Mouse (Mus musculus): ENCODE measurements around the gene Gucd1.
A peak's percentile ranks its signal among the peaks of the same experiment; 100 is the strongest.
"Not testable (repeated sequence)": the region's sequence is repeated elsewhere in the genome, so short reads cannot be mapped to it uniquely, and the experiment has no call there.

Gene Gucd1

DNA sequence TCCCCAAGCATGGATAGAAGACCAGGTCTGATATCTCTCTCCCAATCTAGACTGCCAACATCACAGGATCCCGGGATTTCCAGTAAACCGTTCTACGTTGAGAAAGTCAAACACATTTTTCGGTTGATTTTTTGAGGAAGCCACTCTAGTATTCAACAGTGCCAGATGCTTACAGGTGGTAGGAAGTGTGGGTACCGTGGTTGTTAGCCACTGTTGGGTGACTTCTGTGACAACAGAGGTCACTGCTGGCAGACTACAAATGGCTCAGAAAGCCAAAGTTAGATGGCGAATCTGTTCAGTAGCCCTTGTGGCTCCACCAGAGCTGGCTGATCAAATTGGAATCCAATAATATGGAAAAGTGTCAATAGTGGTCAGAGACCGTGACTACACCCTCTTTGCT is 14.1 kb downstream of the Gucd1 start:
- no peak for DNase-seq (ENCODE audit: low spot score in 2 of 2)

DNA sequence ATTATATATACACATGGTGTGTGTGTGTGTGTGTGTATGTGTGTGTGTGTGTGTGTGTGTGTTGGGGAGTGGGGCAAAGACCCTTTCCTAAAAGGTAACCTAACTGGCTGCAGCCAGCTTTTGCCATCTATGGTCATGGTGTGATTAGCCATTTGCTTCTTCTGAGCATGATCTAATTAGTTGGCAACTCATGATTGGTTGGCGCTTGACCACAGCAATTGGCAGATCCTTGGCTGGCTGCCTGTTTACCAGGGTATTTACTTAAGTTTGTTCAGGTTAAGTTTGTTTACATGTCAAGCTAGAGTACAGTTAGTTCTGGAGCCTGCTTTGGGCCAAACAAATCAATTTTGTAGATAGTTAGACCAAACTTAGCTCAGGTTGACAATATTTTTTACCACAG is 16.1 kb downstream of the Gucd1 start:
- no peak for DNase-seq (ENCODE audit: low spot score in 2 of 2)

DNA sequence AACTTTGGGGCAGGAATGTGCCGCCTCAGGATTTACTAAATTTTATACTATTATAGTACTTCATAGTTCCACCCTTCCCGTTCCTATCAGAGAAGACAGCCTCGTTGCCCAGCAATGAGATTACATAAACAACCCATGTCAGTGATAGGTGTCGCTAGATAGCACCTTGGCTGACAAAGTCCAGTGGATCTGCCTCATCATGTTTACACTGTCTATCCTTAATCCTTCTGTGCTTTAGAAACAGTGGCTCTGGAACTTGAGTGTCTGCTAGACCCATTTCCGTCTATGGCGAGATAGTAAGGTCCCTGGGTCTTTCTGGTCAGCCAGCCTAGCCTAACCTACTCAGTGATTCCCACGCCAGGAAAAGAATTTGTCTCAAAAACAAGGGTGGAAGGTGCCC is 17.4 kb downstream of the Gucd1 start:
- no peak for DNase-seq (ENCODE audit: low spot score in 2 of 2)

DNA sequence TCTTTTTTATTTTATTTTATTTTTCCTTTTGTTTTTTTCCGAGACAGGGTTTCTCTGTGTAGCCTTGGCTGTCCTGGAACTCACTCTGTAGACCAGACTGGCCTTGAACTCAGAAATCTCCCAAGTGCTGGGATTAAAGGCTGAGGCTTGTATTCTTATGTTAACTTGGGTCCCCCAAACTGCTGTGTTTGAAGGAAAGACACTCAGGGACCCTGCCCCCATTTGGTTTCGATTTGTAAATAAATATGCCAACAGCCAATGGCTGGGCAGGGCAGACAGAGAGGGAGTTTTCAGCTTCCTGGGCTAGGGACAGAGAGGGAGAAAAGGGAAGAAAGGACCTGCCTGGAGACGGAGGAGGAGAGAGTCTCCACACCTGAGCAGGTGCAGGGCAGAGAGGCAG is 18.0 kb downstream of the Gucd1 start:
- no peak for DNase-seq (ENCODE audit: low spot score in 2 of 2)

DNA sequence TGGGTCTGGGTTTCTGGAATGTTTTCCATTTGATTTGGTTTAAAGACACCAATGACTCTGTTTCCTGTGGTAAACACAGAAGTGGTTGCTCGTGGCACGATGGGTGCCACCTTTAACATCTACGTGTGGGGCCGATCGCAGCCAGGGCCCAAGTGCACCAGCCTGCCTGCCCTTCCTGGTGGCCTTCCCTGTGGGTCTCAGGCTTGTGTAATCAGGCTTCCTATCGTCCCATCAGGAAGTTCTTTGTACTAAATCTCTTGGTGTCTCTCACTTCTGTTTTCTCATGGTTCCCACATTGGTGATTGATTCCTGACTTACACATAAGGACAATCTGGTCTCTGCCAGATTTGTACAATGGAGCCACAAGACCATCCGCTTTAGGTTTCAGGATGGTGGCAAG is 18.6 kb downstream of the Gucd1 start:
- not testable (repeated sequence) for DNase-seq (ENCODE audit: low spot score in 2 of 2)

DNA sequence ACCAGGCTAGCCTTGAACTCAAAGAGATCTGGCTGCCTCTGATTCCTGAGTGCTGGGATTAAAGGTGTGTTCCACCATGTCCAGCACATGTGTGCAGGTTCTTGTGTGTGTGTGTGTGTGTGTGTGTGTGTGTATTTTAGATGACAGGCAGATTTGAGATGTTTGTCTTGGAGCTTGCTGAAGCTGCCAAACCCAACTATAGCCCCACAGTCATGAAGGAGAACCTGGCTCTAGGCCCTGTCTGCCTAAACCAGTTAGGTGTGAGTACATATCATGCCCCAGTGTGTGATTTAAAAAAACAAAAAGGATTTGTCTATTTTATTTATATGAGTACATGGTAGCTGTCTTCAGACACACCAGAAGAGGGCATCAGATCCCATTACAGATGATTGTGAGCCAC is 21.9 kb downstream of the Gucd1 start:
- no peak for DNase-seq (ENCODE audit: low spot score in 2 of 2)

DNA sequence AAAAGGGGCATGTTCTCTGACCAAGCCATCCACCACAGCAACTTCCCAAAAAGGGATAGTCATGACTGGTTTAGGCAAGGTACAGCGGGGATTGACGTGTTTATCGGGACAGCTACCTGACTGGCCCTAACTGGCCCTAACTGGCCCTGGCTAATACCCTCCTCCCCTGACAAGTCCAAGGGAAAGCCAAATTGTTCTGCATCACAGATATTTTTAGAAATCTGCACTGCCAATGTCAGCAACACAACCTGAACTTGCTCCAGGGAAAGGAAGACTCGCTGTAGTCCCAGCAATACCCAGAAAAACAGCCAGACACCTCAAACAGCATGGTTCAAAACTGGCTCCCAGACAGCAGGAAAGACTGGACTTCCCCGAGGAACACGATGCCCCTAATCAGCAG is 22.5 kb downstream of the Gucd1 start:
- no peak for DNase-seq (ENCODE audit: low spot score in 2 of 2)

DNA sequence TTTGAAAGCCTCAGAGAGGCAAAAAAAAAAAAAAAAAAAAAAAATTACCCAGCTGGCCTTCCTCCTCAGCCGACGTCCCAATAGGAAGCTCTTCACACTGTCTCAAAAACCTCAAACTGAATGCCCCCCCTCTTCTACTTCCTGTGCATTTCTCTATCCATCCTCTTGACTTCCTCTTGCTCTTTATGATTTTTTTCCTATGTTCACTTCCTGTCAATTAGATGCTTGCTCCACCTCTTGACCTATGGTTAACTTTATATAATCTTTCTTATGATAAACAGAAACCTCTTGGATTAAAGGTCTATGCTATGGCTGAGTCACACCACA is 25.9 kb downstream of the Gucd1 start:
- no peak for DNase-seq (ENCODE audit: low spot score in 2 of 2)

DNA sequence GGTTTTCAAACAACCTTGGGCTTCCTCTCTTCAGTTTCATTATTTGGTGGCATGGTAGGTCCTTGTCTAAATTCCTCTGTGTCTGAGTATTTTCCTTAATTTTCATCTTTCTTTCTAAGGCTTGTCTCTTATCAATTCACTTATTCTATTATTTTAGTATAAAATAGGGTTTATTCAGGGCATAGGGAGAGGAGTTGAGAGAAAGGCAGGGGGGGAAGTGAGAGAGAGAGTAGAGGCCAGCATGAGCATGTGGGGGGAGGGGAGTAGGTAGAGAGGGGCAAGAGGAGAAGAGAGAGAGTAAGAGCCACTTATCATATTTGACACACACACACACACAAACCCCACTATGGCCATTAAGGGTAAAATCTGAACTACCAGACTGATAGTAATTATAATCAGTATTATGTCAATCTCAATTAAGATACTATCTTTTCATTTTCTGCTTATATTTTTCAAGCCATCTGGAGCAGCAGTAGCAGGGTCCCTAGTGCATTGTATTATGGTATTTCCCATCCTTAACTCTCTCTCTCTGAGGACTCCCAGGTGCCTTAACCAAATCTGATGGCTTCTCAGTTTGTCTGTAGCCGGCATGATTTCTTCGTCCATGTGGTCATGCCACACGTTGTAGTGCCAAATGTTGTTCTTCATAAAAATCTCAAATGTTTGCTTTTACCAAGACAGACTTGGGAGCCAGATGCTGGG is 26.4 kb downstream of the Gucd1 start:
- DNase-seq (ENCODE audit: low spot score in 2 of 2) = no peak

DNA sequence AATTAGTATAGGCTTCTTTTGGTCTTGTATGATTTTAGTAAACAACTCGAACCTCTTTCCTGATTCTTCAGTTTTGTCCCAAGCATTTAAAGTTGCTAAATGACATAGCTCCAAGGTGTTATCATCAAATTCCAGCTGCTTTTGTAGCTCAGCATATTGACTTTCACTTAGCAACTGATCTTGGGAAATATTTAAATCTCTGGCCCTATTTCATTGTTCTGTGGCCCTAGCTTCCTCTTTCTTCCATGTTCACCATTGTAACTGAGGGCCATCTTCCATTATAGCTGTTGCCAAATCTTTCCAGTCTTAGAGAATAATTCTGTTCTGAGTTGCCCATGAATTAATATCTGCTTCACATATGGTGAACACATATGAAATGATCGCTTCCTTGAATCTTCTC is 27.0 kb downstream of the Gucd1 start:
- no peak for DNase-seq (ENCODE audit: low spot score in 2 of 2)

DNA sequence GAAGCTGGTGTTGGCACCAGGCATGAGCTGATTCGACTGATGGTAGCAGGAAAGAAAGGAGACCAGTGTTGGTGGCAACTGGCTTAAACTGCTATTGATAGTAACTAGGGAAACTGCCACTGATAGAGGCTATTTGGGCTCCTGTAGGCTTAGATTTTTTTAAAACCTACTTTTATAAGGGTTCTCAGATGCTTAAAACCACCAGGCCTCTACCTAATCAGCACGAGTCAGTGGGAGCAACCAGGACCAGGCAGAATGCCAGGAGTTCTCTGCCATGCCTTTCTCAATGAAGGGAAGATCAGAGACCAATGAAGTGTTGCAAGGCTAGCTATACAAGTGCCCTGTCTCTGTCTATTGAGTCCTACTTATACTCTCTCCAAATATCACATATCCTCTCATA is 28.2 kb downstream of the Gucd1 start:
- no peak for DNase-seq (ENCODE audit: low spot score in 2 of 2)

DNA sequence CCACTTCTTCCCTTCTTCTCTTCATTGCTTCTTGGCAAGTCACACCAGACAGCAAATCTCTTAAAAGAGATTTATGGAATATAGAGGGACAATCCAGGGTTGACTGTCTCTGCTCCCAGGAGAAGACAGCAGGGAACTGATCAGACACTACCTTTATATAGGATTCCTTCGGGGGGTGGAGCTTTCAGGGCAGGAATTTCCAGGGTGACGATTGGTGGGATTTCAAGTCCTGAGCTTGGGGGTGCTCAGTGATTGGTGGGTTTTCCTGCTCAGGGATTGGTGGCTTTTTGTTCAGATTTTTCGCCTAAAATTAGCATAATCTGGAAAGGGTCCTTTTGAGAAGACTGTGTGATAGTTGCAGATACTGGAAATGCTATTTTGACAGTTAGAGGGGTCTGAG is 30.6 kb downstream of the Gucd1 start:
- no peak for DNase-seq (ENCODE audit: low spot score in 2 of 2)

DNA sequence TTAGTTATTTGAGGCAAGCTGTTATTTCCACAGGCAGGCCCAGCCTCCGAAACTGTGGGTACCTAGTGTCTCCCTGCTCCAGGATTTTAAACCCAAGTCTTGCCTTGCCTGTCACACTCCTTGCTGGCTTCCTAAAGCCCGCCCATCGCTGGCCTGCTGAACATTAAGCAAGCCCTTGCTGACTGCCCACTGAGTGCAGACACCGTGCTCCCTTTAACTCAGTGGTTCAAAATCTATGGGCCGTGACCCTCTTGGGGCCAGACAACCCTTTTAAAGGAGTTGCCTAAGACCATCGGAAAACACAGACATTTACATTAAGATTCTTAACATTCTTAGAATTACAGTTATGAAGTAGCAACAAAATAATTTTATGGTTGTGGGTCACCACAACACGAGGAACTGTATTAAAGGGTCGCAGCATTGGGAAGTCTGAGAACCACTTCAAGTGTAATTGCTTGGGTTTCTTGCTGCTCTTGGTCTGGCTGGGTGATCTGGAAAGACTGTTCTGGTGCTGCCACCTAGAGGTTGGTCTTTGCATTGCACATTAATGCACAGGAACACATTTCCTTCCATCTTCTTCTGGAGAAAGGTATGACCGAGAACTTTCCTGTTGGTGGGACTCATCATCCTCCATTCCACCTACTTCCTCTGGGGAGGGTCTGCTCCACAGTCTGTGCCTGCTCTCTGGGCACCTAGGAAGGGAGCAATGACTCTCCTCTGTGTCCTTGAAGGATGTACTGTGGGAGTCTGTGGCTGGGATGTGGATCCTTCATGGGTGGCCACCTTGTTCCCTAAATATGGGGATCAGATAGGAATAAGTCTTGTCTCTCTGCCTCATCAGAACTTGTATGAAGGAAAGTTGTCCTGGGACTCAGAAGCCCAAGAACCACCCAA is 31.4 kb downstream of the Gucd1 start:
- peak; percentile 68 to 82 for DNase-seq (ENCODE audit: low spot score in 2 of 2)

DNA sequence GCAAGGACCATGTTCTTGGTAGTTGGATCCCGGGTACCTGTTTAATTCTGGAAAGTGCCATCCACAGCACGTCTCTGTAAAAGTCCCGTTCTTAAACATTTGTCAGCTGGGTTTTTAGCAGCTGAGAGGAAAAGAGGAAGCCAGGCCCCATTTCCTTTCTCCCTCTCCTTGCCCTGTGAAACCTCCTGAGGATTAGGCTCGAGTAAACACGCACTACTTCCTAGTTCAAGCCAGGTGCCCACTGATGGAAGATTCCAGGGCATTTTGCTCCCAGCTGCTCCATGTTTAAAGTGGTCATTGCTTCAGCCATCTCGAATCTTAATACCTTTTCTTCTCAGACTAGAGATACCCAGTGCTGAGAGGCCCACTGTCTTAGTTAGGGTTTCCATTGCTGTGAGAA is 33.0 kb downstream of the Gucd1 start:
- DNase-seq (ENCODE audit: low spot score in 2 of 2) = no peak

DNA sequence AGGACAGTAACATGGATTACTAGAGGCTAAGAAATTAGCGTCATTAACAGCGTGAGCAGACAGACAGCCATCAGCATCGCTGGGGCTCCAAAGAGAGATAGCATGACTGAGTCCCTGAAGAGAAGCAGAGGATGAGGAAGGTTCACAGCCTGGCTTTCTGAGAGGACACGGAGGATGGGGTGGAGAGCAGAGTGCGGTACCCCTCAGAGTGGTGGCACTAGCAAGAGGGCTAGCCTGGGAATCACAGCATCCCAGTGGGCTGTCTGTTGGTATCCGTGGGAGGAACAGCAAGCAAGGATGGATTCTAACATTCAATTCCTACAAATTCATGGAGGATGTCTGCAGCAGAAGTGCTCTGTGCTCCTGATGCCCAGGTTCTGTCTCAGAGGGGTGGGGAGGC is 33.7 kb downstream of the Gucd1 start:
- no peak for DNase-seq (ENCODE audit: low spot score in 2 of 2)

DNA sequence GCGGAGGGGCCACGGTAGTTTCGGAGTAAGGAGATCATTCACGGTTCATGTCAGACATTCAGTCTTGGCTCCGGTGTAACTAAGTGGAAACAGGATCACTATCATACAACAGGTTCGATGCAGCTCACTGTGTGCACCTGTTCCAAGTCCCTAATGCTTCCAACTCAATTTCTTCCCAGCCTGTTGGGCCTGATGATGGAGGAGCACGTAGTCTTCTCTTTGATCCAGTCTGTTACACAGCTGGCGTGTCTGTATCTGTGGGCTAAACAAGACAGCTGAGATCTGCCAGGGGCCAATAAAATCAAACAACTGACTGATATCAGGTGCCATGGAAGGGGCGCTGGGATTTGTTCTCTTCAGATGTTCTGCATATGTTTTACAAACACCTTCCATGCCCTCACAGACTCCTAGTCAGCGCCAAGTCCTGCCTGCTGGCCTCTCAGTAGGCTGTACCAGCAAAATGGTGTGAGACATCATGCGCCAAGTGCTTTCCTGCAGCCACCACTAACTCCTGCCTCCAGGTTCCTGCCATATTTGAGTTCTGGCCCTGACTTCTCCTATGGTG is 34.8 kb downstream of the Gucd1 start:
- no peak for DNase-seq (ENCODE audit: low spot score in 2 of 2)

DNA sequence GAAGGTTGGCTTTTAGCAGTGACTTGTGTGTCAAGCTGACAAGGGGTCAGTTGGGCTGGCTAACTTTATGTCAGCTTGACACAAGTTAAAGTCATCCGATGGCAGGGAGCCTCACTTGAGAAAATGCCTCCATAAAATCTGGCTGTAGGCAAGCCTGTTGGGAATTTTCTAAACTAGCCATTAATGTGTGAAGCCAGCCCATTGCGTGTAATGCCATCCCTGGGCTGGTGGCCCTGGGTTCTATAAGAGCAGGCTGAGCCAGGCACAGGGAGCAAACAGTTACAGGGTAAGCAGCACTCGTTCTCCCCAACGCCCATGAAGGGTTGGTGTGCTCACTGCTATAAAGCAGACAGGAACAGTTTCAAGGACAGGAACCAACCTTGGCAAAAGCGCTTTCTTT is 35.5 kb downstream of the Gucd1 start:
- no peak for DNase-seq (ENCODE audit: low spot score in 2 of 2)

DNA sequence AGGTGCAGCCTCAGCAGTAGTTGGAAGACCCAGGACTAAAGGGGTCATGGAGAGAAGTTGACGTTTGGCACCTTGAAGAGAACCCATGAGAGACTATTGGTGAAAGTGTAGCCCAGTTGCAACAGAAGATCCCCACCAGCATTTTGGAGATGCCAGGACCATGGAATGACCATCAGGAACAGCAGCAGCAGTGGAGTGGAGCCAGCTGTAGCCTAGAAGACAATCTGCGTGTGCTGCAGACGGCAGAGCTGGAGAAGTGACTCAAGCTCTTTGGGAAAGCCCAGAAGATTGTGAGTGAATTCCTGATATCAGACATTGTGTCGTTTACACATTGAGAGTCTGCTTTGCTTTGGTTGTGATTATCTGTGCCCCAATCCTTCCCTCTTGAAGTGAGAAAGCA is 36.1 kb downstream of the Gucd1 start:
- DNase-seq (ENCODE audit: low spot score in 2 of 2) = no peak

DNA sequence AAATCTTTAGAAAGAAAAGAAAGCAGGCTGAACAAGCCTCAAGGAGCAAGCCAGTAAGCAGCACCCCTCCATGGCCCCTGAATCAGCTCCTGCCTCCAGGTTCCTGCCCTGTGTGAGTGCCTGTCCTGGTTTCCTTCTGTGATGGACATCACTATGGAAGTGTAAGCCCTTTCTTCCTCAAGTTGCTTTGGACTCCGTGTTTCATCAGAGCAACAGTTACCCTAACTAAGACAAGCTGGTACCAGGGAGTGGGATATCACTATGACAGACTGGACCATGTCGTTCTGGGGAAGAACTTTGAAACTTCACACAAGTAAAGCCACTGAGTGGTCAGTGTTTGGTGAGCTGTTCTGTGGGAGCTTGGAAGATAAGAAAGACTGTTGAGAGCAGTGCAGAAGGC is 37.8 kb downstream of the Gucd1 start:
- DNase-seq (ENCODE audit: low spot score in 2 of 2) = no peak

DNA sequence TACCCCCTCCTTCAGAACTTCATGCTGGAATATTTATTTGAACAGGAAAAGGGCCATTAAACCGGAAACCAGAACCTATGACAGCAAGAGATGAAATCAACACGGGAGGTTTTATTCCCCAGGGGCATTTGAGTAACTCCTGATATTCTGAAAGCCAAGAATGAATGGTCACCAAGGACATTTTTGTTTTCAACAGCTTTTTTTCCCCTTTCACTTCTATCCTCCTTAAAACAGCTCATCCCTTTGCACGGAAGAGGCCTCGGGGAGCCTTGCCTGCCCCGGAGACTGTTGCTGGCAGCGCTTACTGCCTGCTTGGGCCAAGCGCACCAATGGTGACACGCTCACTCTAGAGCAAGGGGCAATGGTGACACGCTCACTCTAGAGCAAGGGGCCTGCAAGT is 40.7 kb downstream of the Gucd1 start:
- DNase-seq (ENCODE audit: low spot score in 2 of 2) = no peak

DNA sequence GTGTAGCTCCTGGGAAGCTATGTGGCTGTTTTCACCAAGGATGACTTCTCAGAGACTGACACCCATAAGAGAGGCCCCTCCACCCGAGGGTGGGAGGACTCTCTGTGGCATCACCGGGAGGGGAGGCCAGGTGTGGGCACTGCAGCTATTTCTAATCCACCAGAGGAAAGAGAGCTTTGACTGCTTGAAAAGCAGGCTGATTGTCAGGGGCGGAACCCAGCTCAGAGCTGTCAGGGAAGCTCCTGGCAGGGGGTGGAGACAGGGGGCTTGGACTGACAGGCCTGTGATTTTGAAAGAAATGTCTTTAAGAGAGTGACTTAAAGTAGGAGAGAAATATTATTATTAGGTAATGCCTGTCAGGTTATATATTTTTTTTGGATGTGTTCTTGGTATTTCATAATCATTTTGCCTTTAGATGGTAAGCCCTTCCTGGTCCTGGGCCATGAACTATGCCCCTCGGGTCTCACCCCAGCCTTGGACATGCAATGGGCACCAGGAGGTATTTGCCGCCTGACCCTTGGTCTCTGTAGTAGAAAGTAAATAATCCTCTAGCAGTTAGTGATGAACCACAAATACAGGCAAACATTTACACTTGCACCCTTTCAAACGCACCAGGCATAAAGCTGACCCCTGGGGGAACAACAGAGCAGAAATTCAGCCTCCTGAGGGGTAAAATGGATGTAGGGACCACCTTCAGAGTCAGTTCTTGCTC is 42.5 kb downstream of the Gucd1 start:
- DNase-seq (ENCODE audit: low spot score in 2 of 2) = not testable (repeated sequence)

DNA sequence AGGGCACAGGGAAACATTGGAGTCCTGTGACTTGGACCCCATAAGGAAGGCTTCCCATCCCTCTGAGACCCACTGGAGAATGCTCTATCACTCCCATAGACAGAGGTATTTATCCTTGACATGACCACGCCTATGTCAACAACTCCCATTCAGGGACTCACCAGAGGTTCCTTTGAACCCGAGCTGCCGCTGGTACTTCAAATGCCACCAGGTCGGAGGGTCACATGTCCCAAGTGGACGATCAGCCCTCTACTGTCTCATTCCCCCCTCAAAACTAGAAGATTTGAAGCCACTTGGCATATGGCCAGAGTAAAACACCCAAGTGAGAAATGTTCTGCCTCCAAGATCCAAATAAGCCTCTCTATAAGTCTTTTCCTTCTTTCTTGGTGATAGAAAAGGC is 43.2 kb downstream of the Gucd1 start:
- DNase-seq (ENCODE audit: low spot score in 2 of 2) = no peak

DNA sequence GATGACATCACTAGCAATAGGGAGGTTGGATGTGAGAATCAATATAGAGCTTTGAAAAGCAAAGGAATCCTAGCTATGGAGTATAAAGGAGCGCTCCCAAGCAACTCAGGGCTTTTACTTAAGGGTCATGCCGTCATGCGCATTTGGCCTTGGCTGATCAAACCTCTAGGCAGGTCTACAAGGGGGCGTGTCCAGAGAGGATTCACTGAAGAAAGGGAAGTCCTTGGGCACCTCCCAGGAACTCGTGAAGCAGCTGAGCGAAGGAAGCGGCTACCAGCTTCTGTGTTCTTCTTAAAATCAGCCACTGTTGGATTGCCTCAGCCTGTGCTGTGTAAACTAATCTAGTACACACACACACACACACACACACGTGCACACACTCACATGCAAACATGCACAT is 44.4 kb downstream of the Gucd1 start:
- no peak for DNase-seq (ENCODE audit: low spot score in 2 of 2)

All from cerebellum, postnatal 4 days (tissue).